Mouse (Mus musculus) right cerebral cortex, postnatal 4 days (tissue): ENCODE measurements around the gene Foxn3.

Source experiments
- DNase-seq: peaks from one replicate; pipeline ENCODE4 v3.0.0-alpha.2; 2022

Foxn3 gene

DNA sequence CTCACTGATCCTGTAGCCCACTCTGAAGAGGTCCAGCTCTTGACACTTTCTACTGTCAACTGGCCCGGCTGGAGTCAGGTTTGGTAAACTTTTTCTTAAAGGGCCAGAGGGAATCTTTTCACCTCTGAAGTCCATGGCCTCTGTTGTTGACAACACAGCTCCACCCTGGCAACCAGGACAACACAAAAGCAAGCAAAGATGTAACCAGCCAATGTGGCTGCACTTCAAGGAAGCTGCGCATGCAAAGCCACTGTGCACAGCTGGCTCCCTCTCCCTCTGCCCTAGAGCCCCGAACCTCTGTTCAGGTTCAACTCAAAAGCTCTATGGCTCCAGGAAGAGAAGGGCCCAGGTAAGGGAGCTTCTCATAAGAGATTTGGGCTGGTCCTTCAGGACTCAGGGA is 216.4 kb downstream of the Foxn3 start:
- DNase-seq: no peak

DNA sequence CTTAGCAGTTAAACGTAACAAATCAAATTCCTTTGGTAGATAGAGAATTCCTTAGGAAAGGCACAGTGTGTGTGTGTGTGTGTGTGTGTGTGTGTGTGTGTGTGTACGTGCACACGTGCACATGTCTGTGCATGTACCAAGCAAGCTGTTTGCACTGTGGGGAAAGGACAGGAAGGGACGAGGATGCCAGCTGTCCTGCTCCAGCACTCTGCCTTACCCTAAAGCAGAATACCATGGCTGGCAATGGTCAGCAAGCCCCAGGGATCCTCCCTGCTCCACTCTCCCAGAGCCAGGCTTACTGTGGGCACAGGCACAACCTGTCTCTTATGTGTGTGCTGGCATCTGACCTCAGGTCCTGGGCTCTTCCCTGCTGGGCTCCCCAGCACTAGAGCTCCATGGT is 218.1 kb downstream of the Foxn3 start:
- DNase-seq: no peak

DNA sequence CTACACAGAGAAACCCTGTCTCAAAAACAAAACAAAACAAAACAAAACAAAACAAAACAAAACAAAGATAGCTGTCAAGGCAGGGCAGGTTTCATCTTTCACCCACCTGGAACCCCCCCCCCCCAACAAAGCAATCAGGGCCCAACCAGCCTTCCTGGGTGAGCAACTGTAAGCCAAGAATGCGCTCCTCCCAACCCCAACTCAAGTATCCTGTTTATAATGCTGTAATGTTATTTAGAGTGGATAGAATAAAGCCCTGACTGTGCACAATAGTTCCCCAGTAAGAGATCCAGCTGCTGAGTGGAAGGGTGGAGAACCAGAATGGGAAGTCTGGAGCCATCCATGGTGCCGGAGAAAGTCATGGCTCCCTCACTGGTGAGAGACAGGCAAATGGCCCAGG is 220.0 kb downstream of the Foxn3 start:
- no peak for DNase-seq

- DNase-seq: no peak
Observed at GRCm38 (mm10) chr12:99342160-99342559, 221.2 kb downstream of the Foxn3 start.

- DNase-seq: no peak
Observed at GRCm38 (mm10) chr12:99341751-99342150, 221.6 kb downstream of the Foxn3 start.

DNA sequence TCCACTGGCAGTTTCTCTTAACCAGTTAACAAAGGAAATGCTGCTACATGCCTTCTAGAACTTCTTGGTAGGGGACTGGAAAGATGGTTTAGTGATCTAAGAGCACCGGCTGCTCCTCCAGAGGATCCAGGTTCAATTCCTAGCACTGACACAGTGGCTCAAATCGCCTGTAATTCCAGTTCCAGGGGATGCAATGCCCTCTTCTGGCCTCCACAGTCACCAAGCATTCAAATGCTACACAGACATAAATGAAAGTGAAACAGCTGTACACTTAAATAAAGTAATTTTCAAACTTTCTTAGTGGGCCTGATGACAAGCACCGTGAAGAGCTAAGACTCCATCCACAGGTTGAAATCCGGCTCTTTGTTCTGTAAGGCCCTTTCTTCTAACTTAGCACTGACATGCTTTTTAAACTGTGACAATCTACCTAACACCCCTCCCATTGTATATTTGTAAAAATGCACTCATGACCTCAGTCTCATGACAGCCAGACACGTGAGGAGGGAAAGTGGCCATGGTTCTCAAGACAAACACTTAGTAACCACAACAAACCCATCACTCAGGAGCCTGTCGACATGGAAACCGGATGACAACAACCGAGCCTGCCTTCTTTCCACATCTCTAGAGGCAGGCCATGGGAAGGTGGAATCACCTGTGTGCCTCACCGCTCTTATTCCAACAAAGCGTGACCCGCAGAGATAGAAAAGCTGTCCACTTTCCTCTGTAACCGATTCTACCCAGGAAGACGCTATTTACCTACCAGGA is 222.8 kb downstream of the Foxn3 start:
- no peak for DNase-seq

GRCm38 (mm10) chr12:99339640-99340325 is 223.6 kb downstream of the Foxn3 start:
- DNase-seq: peak; percentile 57

DNA sequence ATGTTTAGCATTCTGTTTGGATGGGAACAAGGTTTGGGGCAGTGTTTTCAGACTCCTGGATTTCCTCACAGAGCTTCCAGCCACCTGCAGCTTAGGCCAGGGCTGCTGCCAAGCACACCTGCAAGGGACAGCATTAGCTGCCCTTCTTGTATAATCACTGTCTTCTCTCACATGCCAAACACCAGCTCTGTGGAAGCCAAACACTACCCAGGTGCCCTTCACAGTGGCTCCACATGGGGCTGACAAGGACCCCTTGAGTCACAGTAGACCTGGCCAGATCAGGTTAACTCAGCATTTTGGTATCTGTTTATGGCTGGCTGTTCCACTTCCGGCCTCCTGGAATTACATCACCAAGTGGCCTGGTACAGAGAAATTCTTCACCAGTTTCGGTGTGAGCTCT is 224.6 kb downstream of the Foxn3 start:
- DNase-seq: no peak

GRCm38 (mm10) chr12:99337171-99337435 is 226.3 kb downstream of the Foxn3 start:
- no peak for DNase-seq

DNA sequence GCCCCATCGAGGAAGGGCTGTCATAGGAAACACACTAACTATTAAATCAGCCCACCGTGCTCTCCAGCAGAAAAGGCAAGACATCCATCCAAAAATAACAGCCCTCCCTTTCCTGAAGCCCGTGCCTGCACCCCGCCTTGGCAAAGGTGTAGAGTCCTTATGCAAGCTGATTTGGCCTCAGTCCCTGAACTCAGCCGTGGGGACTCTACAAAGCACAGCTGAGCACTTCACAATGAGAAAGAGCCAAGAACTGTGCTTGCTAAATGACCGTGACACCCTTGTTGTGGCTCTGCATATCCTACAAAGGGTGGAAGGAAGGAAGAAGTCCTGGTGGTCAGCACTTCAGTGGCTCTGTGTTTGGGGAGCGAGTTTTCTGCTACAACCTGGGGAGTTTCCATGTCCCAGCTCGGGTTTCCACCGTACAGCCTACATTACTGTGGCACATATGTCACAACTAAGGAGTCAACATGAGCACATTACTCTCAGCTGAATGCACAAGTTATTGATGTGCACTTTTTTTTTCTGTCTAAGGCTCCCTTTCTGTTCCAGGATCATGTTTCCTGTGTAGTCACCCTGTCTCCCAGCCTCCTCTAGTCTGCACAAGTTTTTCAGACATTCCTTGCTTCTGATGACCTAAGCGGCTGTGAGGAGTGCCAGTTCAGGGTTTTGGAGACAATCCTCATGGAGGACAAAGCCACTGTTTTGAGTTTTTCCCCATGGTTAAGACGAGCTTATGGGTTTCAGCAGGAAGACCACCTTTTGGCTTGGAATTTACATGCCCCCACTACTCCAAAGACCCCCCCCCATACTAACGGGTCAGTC is 226.8 kb downstream of the Foxn3 start:
- DNase-seq: no peak

DNA sequence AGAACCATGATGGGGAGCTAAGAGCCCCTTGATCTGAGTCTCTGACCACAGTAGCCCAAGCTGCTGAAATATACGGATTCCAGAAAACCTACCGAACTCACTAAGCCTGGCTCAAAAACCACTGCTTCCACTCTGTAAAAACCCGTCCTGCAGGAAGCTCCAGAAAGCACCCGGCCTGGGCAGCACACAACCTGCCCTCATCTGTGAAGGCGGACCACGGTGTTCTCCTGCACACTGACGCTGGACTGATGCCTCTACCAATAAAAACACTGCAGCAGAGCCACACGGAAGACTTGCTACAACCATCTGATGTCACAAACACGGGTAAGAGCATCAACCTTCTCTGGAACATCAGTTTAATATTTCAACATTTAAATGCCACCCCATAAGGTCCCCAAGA is 227.8 kb downstream of the Foxn3 start:
- DNase-seq: no peak

- no peak for DNase-seq
Observed at GRCm38 (mm10) chr12:99334026-99334425, 229.4 kb downstream of the Foxn3 start.

- no peak for DNase-seq
Observed at GRCm38 (mm10) chr12:99333304-99333968, 229.9 kb downstream of the Foxn3 start.

- no peak for DNase-seq
Observed at GRCm38 (mm10) chr12:99332144-99332807, 231.1 kb downstream of the Foxn3 start.

GRCm38 (mm10) chr12:99331341-99331947 is 231.9 kb downstream of the Foxn3 start:
- DNase-seq: no peak

GRCm38 (mm10) chr12:99330822-99331285 is 232.5 kb downstream of the Foxn3 start:
- DNase-seq: no peak

DNA sequence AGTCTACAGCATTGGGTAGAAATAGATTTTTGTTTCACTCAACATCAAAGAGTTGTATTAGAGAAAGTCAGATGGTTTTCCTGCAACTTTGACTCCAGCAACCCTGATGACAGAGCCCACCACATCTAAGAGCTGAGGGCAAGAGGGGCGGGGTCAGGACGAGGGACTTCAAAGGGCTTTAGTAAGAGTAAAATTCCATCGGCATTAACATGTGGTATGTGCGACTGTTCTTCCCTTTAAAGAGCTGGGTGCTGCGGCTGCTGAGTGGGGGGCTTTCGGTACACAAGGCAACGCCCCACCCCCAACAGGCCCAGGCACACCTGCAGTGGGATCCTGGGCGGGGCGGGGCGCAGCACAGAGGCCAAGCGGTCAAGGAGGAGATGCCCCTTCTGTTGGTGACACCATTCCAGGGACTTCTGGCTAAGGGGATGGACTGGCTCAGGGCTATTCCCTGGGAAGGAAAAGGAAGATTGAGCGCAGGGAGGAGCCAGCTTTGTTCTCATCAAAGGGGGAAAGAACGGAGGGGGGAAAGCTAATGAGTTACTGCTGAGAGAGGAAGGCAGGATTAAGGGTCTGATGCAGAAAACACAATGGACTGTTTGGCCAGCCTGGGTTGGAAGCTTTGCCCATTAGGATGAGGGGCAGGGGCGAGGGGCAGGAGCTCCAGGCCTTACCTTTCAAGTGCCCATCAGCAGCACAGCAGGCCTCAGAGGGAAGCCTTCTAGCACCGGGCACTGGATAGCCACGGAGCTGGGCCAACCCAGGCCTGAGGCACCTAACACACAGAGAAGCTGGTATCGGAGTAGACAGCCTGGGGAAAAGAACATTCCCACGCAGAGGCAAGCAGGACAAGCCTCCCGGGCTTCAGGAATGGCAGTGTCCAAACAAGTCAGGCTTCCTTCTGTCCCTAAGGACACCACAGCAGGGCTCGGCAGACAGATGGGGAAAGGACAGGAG is 233.8 kb downstream of the Foxn3 start:
- no peak for DNase-seq

GRCm38 (mm10) chr12:99326157-99326556 is 237.2 kb downstream of the Foxn3 start:
- no peak for DNase-seq

GRCm38 (mm10) chr12:99321633-99322431 is 241.6 kb downstream of the Foxn3 start:
- no peak for DNase-seq

DNA sequence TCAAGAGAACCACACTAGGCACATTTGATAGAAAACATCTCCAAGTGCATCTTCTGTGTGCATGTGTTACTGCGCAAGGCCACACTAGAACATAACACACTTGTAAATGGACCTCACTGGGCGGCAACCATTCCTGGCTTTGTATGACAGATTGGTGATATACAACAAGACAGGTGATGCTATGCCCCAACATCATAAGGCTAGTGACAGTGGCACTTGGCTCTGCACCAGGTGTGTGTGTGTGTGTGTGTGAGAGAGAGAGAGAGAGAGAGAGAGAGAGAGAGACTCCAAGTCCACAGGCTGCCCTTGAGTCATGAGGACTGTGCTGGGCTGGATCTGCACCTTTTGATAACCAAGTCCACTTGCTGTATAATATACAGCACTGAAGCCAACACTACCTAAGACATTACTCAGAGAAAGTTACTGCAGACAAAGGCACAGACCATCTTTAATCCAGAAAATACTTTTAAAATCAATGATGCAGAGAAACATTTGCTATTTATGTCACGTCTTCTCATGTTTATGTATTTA is 242.4 kb downstream of the Foxn3 start:
- no peak for DNase-seq
